Mouse (Mus musculus) olfactory bulb, adult 2 months (tissue): ENCODE results near the gene Tor3a. TPM values are rescaled to one million over a fixed set of nuclear protein-coding genes. Genes with fewer than 3 reads are reported as not detected.
"Not testable (repeated sequence)": the region's sequence is repeated elsewhere in the genome, so short reads cannot be mapped to it uniquely, and the experiment has no call there.

Experiments used
- H3K27ac ChIP-seq: fragments of 200-500 bp; 2 replicates; pipeline ENCODE4 v1.5.1; 2012; ENCODE audit warnings: low read depth, low read length; ENCODE audit not compliant: insufficient read depth
- H3K4me1 ChIP-seq: fragments of 200-500 bp; 2 replicates; pipeline ENCODE4 v1.6.1; 2012; ENCODE audit warnings: low read length; ENCODE audit not compliant: control insufficient read depth, insufficient read depth
- H3K4me3 ChIP-seq: fragments of 200-500 bp; 2 replicates; pipeline ENCODE4 v1.5.1; 2012; ENCODE audit warnings: mild to moderate bottlenecking, low read depth, low read length, moderate library complexity; ENCODE audit not compliant: insufficient read depth
- CTCF ChIP-seq: fragments of 200-500 bp; IDR thresholded peaks from 2 replicates; pipeline ENCODE4 v1.5.1; 2012; ENCODE audit warnings: low read depth, mild to moderate bottlenecking, low read length, moderate library complexity; ENCODE audit not compliant: insufficient read depth
- POLR2A ChIP-seq: fragments of 200-500 bp; IDR thresholded peaks from 2 replicates; pipeline ENCODE4 v1.6.1; 2012; ENCODE audit warnings: mild to moderate bottlenecking, low read depth, low read length, moderate library complexity; ENCODE audit not compliant: insufficient read depth
- WGBS: fragments of 180-500 bp; shearing (Covaris S2); methylation state at CpG from one replicate; pipeline ENCODE4 v1.1.7; 2018; 5-methylcytosine and 5-hydroxymethylcytosine counted together
- polyA plus RNA-seq: library from polyadenylated mRNA; stranded (reverse); fragments of >200 nt; gene quantifications from 2 replicates; pipeline ENCODE4 v1.2.4, GENCODE M21; 2012; ENCODE audit warnings: low replicate concordance; ENCODE audit not compliant: missing spikeins, insufficient read depth, insufficient read length

The Tor3a gene
- polyA plus RNA-seq, 1 experiment = not detected

DNA sequence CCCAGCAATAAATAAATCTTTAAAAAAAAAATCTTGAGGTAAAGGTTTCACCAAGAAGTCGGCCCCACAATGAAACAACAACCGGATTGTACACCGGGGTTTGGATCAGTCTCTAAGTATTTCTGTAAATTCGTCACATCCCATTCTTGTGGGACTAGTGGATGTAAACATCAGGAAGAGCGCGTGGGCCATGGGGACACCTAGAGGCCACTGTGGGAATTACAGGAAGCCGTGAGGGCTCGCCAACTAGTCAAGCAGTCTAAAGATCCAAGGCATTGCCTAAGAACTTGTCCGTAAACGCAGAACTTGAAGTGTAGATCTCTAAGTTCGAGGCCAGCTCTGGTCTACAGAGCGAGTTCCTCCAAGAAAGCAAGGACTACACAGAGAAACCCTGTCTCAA lies 2.0 kb upstream of the Tor3a start:
- no peak for TF ChIP-seq POLR2A
- TF ChIP-seq CTCF = peak; percentile 50; the same call in 1 of the 2 replicates
- Histone ChIP-seq H3K4me3 (no peak overlapping the region), H3K4me1 (peaks cover 17% of the 10 kb centered on the region), H3K27ac (no peak overlapping the region)
- WGBS = 50% methylated on average over 12 of the region's 12 CpGs

DNA sequence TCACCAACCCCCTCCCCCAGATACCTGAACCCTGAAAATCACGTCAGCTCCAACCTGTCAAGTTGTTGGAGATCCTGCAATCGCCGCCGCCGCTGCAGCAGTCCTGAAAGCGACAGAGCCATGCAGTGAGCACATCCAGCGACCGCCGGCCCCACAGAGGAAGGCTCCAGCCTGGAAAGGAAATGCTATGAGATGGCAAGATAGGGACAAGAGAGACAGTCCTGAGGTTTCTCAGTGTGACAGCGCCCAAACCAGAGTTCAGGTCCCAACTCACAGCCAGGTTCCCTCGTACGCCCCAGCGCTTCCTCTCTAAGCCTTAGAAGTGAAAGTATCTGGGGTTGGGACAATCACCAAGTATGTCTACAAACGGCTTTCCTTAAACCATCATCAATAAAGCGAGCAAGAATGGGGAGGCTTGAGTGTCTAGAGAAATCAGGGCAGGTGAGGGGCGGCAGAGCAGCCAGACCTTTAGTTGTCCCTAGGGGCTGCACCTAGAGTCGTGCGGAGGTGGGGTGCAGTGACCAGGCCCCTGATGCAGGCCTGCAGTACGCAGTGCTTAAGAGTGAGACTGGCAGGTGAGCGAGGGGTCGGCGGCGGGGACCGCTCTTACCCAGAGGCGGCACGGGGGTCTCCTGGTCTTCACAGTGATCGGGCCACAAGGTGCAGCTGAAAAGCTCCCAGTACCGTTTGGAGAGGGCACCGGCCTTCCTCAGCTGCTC lies 521 bp downstream of the Tor3a start:
- Histone ChIP-seq H3K4me1 (peaks cover 17% of the 10 kb centered on the region), H3K27ac (no peak overlapping the region), H3K4me3 (peak overlapping the region; percentile 58)
- WGBS = 14% methylated on average over 29 of the region's 29 CpGs
- TF ChIP-seq CTCF (0 out of 2 replicates have a peak, but pooled peaks have one; percentile 5), POLR2A (no peak)

DNA sequence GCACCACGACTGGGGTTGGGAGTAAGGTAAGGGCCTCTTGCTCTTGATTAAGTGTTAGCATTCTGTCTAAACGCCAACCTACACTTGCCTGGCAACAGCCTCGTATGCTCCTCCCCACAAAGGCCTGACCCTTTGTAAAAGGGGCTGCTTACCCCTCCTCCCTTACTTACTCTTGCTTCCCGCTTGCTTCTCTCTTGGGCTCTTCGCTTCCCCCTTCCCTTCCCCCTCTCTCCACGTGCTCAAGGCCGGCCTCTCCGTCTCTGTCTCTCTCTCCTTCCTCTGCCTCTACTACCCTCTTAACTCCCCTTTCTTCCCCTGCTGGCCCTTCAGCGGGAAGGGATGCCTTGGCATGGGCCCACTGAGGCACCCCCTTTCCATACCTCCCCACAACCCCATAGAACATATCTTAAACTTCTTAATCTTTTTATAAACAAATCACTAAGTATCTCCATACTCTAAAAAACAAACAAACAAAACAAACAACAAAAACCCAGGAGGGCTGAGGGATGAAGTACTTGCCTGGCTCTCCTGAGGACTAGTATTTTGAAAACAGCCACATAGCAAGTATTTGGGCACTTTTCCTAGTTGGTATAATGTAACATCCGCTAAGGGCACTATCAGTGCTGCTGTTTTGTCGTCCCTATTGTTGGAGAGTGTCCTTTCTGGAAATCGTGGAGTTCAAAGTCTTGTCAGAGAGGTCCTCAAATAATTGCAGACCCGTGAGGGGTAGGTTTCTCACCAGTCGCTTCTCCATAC lies 1.3 kb downstream of the Tor3a start:
- Histone ChIP-seq H3K27ac (no peak overlapping the region), H3K4me1 (peaks cover 17% of the 10 kb centered on the region), H3K4me3 (peak overlapping the region; percentile 58)
- 52% methylated on average over 14 of the region's 14 CpGs for WGBS
- TF ChIP-seq POLR2A (no peak), CTCF (no peak)

DNA sequence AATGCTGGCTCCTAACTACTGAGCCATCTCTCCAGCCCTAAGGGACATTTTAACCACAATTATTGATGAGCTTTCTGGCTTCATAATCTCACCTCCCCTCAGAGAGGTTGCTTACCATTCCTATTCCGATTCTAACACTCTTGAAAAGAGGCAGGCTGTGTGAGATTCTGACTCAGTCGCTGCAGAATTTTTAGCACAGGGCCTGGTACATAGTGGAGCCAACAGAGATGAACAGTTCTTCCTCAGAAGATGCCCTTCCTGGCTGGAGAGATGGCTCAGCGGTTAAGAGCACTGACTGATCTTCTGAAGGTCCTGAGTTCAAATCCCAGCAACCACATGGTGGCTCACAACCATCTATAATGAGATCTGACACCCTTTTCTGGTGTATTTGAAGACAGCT lies 2.2 kb downstream of the Tor3a start:
- Histone ChIP-seq H3K27ac (no peak overlapping the region), H3K4me3 (no peak overlapping the region), H3K4me1 (peaks cover 26% of the 10 kb centered on the region)
- WGBS = 74% methylated on average over 3 of the region's 3 CpGs
- TF ChIP-seq CTCF = no peak
- TF ChIP-seq POLR2A = no peak

DNA sequence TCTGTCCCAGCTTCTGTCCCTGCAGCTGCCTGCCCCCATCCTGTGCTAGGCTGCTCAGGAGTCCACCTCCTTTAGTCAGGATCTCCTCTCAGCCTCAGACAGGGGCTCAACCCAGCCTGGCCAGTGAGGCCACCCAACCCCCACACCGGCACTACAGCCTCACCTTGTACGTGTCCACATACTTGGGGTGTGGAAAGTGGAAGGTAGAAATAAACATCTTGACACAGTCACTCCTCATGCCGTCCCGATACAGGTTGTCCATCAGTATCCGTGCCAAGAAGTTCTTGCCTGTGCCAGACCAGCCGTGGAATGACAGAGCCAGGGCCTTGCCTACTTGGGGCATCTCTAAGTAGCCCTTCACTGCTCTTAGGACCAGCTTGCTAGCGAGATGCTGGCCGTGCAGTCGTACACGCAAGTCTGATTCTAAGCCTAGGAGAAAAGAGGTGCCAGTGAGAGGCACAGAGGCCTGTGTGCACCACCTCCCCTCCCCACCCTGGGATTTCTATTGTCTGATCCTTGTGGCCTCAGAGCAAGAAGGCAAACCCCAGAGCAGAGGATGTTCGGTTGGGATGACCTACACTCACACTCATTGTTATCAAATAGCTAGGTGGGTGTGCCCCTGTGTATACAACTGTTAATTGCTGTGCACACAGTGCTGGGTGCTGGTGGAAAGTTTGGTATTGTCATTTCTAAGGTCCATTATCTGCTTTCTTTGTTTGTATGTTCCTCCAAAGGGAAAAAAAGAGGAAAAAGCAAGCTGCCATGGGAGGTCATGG lies 4.8 kb downstream of the Tor3a start:
- Histone ChIP-seq H3K4me3 (no peak overlapping the region), H3K27ac (no peak overlapping the region), H3K4me1 (peaks cover 28% of the 10 kb centered on the region)
- TF ChIP-seq POLR2A (no peak), CTCF (no peak)
- 76% methylated on average over 11 of the region's 11 CpGs for WGBS

DNA sequence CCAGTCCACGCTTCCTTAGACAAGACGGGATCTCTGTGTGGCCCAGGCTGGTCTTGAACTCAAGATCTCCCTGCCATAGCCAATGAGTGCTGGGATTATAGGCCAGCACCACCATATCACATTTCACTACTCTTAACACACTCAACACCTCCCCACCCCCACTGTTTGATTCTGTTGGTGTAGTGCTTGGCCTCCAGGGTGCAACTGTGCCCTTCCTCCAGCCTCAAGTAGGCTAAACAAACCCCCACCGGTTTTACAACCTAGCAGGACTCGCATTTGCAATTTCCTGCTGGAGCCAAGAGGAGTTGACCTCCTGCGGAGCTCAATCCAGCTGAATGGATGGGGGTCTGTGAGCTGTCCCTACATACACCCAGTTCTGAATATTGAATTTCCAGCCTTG lies 5.6 kb downstream of the Tor3a start:
- TF ChIP-seq CTCF = no peak
- no peak for TF ChIP-seq POLR2A
- WGBS = 59% methylated on average over 5 of the region's 5 CpGs
- no peak overlapping the region for H3K27ac ChIP-seq
- no peak overlapping the region for H3K4me3 ChIP-seq
- H3K4me1 ChIP-seq = peaks cover 21% of the 10 kb centered on the region

DNA sequence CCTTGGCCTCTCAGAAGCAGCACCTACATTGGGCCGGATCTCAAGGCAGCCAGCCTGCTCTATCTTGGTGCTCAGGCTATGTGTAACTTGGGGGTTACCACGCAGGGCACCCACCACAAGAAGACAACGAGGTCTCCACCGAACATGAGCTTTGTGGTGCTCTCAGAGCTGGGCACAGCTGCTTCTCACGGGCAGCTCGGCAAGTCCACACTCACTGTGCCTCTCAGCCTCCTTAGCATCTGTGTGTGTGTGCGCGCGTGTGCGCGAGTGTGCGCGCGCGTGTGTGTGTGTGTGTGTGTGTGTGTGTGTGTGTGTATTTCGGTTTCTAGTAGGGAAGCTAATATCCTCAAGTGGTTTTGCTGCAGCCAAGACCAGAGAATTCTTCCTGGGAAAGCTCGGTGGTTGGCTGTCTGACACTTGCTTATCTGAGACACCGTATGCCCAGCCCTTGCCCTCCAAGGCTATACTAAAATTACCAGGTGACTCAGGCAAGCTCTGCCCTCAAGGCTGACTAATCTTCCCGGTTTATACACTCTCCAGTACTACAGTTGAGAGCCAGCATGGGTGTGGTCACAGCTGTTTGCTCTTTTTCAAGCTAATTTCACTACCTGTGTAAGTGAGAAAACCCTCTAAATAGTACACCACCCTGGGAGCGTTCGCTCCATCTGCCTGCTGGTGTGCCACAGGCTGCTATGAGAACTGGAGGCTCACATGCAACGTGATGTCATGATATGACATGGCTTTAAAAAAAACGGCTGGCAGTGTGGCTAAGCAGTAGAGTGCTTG lies 6.8 kb downstream of the Tor3a start:
- no peak for TF ChIP-seq POLR2A
- no peak for TF ChIP-seq CTCF
- H3K4me3 ChIP-seq = no peak overlapping the region
- peaks cover 14% of the 10 kb centered on the region for H3K4me1 ChIP-seq
- WGBS = 77% methylated on average over 23 of the region's 23 CpGs
- no peak overlapping the region for H3K27ac ChIP-seq

DNA sequence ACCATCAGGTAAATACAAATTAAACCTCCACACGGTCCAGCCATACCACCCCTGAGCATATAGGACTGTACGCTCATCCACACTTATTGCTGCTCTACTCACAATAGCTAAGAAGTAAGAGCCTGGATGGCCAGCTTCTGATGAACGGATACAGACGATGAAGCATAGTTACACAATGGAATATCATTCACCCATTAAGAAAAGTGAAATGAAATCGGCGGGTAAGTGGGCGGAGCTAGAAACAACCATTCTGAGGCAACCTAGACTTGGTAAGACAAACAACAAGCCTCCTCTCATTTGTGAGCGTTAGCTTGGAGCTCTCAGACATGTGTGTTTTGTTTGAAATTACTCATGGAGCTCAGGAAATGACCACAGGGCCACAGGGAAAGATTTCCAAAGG lies 8.4 kb downstream of the Tor3a start:
- 89% methylated on average over 8 of the region's 8 CpGs for whole genome bisulfite sequencing
- Histone ChIP-seq H3K4me3 (no peak overlapping the region), H3K4me1 (peaks cover 14% of the 10 kb centered on the region), H3K27ac (no peak overlapping the region)
- TF ChIP-seq CTCF = no peak
- TF ChIP-seq POLR2A = no peak

DNA sequence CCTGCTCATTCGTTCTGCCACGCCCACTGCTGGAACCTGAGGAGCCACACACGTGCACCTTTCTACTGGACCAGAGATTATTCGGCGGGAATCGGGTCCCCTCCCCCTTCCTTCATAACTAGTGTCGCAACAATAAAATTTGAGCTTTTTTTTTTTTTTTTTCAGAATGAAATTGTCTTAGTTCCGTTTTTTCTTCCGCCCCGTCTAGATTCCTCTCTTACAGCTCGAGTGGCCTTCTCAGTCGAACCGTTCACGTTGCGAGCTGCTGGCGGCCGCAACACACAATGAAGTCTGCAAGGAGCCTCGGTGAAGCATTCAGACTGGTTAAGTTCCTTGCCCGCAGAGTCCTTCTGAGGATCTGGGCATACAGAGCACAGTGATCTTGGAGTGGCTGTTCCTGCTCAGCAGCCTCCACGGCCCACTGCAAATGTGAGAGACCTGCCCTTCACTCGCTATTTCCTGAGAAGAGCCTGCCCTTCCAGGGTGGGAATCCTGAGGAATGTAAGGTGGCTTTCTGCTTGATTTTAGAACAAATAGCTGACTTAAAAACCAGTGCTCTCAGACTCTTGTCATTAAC lies 13.4 kb downstream of the Tor3a start:
- H3K4me3 ChIP-seq, H3K4me1 ChIP-seq, H3K27ac ChIP-seq: not testable (repeated sequence)
- WGBS = 68% methylated on average over 21 of the region's 21 CpGs
